Mouse (Mus musculus) bone marrow, adult 2 months (tissue): ENCODE results near the gene Scgn.

Experiments used
- CTCF ChIP-seq: fragments of 200-500 bp; IDR thresholded peaks from 2 replicates; pipeline ENCODE4 v1.5.1; 2011; ENCODE audit warnings: low read length, control low read depth; ENCODE audit not compliant: control insufficient read depth, insufficient read depth
- POLR2A ChIP-seq: fragments of 200-500 bp; IDR thresholded peaks from 2 replicates; pipeline ENCODE4 v1.6.1; 2011; ENCODE audit warnings: low read depth, mild to moderate bottlenecking, control low read depth, low read length, borderline replicate concordance; ENCODE audit not compliant: control insufficient read depth

GRCm38 (mm10) chr13:23928637-23929036, 62.4 kb downstream of the Scgn start:
- TF ChIP-seq POLR2A (no peak), CTCF (no peak)
